Mouse (Mus musculus): ENCODE results near the gene Zfp825. TPM values are rescaled to one million over a fixed set of nuclear protein-coding genes. Genes with fewer than 3 reads are reported as not detected.
"Not testable (repeated sequence)": the region's sequence is repeated elsewhere in the genome, so short reads cannot be mapped to it uniquely, and the experiment has no call there.

Zfp825 gene
- 24.6 and 27.1 TPM in 2 replicates for polyA plus RNA-seq (2015; fragmentation: Nextera tagmentation; extraction: Ambion mirVana)

GRCm38 (mm10) chr13:74493911-74494679 lies at the start of gene Zfp825:
Gene Zfp825, minus strand, starts transcription at chr13:74493992.
- peak; percentile 93 for ATAC-seq (ENCODE audit: insufficient number of reproducible peaks, insufficient read depth, low FRiP score, low TSS enrichment, low read depth)
- under 1% methylated on average over 23 of the region's 23 CpGs for WGBS
- Histone ChIP-seq H3K36me3 (peaks cover 3% of the 10 kb centered on the region; the same call in 1 of the 2 replicates), H3K4me3 (peak within 1 kb of the TSS; percentile 54), H3K27me3 (no peaks in the 10 kb centered on the region), H3K9ac (peak within 1 kb of the TSS; percentile 81), H3K27ac (peak within 1 kb of the TSS; percentile 80), H3K4me2 (peak within 1 kb of the TSS; percentile 83), H3K9me3 (no peaks in the 10 kb centered on the region), H3K4me1 (peaks cover 5% of the 10 kb centered on the region; the same call in 1 of the 2 replicates)

DNA sequence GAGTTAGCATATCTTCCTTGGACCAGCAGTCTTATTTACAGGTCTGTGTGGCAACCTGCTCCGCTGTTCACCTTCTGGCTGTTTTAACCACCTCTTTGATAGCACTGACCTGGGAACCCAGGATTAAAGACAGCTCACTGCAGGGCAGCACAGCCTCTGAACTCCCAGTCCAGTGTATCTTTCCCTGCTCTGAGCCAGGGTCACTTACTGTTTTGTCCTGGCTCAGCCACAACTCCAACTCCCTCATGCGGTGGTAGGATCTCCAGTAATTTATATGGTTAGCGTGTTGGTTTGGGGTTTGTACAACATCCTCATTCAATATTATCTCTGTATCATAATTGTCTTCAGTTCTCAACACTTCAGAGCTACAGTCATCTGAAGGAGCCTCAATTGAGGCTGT lies 41.6 kb upstream of the Zfp825 start:
- H3K4me2 ChIP-seq; H3K4me3 ChIP-seq; H3K36me3 ChIP-seq; H3K9ac ChIP-seq; H3K9me3 ChIP-seq; H3K4me1 ChIP-seq; H3K27ac ChIP-seq; H3K27me3 ChIP-seq; ATAC-seq (ENCODE audit: insufficient number of reproducible peaks, insufficient read depth, low FRiP score, low TSS enrichment, low read depth): not testable (repeated sequence)
- WGBS = 88% methylated on average over 3 of the region's 3 CpGs

GRCm38 (mm10) chr13:74534864-74535263 lies 41.1 kb upstream of the Zfp825 start:
- 17% methylated on average over 3 of the region's 3 CpGs for WGBS
- not testable (repeated sequence) for H3K4me2 ChIP-seq; H3K36me3 ChIP-seq; H3K4me1 ChIP-seq; H3K4me3 ChIP-seq; H3K9me3 ChIP-seq; H3K9ac ChIP-seq; ATAC-seq (ENCODE audit: insufficient number of reproducible peaks, insufficient read depth, low FRiP score, low TSS enrichment, low read depth); H3K27me3 ChIP-seq; H3K27ac ChIP-seq

DNA sequence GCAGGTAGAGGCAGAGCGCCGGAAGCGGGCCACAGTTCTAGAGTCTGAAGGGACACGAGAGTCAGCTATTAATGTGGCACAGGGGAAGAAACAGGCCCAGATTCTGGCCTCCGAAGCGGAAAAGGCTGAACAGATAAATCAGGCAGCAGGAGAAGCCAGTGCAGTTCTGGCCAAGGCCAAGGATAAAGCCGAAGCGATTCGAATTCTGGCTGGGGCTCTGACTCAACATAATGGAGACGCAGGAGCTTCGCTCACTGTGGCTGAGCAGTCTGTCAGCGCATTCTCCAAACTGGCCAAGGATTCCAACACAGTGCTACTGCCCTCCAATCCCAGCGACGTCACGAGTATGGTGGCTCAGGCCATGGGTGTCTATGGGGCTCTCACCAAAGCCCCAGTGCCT lies 40.3 kb upstream of the Zfp825 start:
- Histone ChIP-seq H3K4me1 (no peaks in the 10 kb centered on the region), H3K27me3 (no peaks in the 10 kb centered on the region), H3K36me3 (no peaks in the 10 kb centered on the region), H3K4me3 (no peak overlapping the region), H3K4me2 (no peak overlapping the region), H3K9ac (no peak overlapping the region), H3K27ac (no peak overlapping the region), H3K9me3 (no peaks in the 10 kb centered on the region)
- 91% methylated on average over 15 of the region's 15 CpGs for WGBS
- no peak for ATAC-seq (ENCODE audit: insufficient number of reproducible peaks, insufficient read depth, low FRiP score, low TSS enrichment, low read depth)

- not testable (repeated sequence) for H3K4me1 ChIP-seq; H3K9me3 ChIP-seq; ATAC-seq (ENCODE audit: insufficient number of reproducible peaks, insufficient read depth, low FRiP score, low TSS enrichment, low read depth); H3K4me2 ChIP-seq; H3K4me3 ChIP-seq; H3K9ac ChIP-seq; H3K27ac ChIP-seq; H3K27me3 ChIP-seq; H3K36me3 ChIP-seq
- WGBS = 39% methylated on average over 1 of the region's 1 CpGs
Measured at GRCm38 (mm10) chr13:74531251-74531650, 37.5 kb upstream of the Zfp825 start.

GRCm38 (mm10) chr13:74529372-74529715 lies 35.6 kb upstream of the Zfp825 start:
- H3K27ac ChIP-seq; H3K9me3 ChIP-seq; H3K4me2 ChIP-seq; ATAC-seq (ENCODE audit: insufficient number of reproducible peaks, insufficient read depth, low FRiP score, low TSS enrichment, low read depth); H3K4me1 ChIP-seq; H3K9ac ChIP-seq; H3K36me3 ChIP-seq; H3K4me3 ChIP-seq; H3K27me3 ChIP-seq: not testable (repeated sequence)
- 17% methylated on average over 1 of the region's 1 CpGs for WGBS

- not testable (repeated sequence) for H3K27me3 ChIP-seq, H3K9me3 ChIP-seq, H3K4me2 ChIP-seq, H3K27ac ChIP-seq, H3K4me3 ChIP-seq, H3K9ac ChIP-seq, H3K4me1 ChIP-seq, H3K36me3 ChIP-seq
- ATAC-seq (ENCODE audit: insufficient number of reproducible peaks, insufficient read depth, low FRiP score, low TSS enrichment, low read depth) = peak; percentile 78; the same call in 1 of the 2 replicates
Measured at GRCm38 (mm10) chr13:74528519-74529371, 35.0 kb upstream of the Zfp825 start.

DNA sequence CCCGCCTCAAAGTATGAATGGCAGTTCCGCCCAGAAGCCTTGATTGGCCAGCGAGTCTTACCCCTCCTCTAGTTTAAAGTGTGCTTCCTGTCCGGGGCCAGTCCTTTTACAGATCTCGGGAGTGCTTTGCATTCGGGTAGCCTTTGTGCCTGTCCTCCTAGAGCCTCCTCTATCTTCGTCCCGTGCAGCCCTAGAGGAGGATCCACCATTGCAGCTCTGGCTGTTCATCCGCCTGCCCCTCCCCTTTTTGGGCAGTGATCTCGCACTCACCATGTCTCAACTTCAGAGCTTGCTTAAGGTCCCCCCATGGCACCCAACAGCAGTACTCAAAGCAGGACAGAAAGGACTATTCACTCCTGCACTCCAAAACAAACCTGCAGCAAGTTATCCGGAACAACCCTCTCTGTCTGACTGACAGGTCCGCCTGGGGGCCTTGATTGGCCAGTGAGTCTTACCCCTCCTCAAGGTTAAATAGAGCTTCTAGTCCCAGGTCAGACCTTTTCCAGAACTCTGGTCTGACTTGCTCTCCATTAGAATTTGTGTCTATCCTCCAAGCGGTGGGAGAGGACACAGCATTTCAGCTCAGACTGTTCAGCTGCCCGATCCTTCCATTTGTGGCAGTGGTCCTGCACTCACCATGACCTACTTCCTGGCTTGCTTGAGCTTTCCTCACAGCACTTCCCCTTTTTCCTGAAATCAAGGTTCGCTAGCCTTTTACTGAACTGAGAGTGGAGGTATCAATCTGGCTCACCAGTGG lies 28.9 kb upstream of the Zfp825 start:
- 3% methylated on average over 15 of the region's 15 CpGs for WGBS
- Histone ChIP-seq H3K9me3 (no peaks in the 10 kb centered on the region), H3K4me1 (no peaks in the 10 kb centered on the region), H3K27ac (peak overlapping the region; percentile 93), H3K9ac (peak overlapping the region; percentile 79), H3K4me3 (peak overlapping the region; percentile 53), H3K36me3 (no peaks in the 10 kb centered on the region), H3K4me2 (peak overlapping the region; percentile 73), H3K27me3 (no peaks in the 10 kb centered on the region)
- peak; percentile 95 for ATAC-seq (ENCODE audit: insufficient number of reproducible peaks, insufficient read depth, low FRiP score, low TSS enrichment, low read depth)

- H3K4me3 ChIP-seq = peak overlapping the region; percentile 53
- H3K9me3 ChIP-seq; H3K27me3 ChIP-seq; H3K36me3 ChIP-seq; H3K4me1 ChIP-seq; ATAC-seq (ENCODE audit: insufficient number of reproducible peaks, insufficient read depth, low FRiP score, low TSS enrichment, low read depth): not testable (repeated sequence)
- WGBS = under 1% methylated on average over 3 of the region's 3 CpGs
- peak overlapping the region; percentile 79 for H3K9ac ChIP-seq
- H3K27ac ChIP-seq = peak overlapping the region; percentile 93; the same call in 1 of the 2 replicates
- H3K4me2 ChIP-seq = peak overlapping the region; percentile 73
Measured at GRCm38 (mm10) chr13:74522141-74522480, 28.3 kb upstream of the Zfp825 start.

- not testable (repeated sequence) for H3K27me3 ChIP-seq; H3K4me3 ChIP-seq; H3K36me3 ChIP-seq; H3K4me2 ChIP-seq; ATAC-seq (ENCODE audit: insufficient number of reproducible peaks, insufficient read depth, low FRiP score, low TSS enrichment, low read depth); H3K9ac ChIP-seq; H3K27ac ChIP-seq; H3K9me3 ChIP-seq; H3K4me1 ChIP-seq
- 84% methylated on average over 6 of the region's 6 CpGs for WGBS
Measured at GRCm38 (mm10) chr13:74507981-74508380, 14.2 kb upstream of the Zfp825 start.

GRCm38 (mm10) chr13:74502851-74503250 lies 9.1 kb upstream of the Zfp825 start:
- H3K9ac ChIP-seq; H3K27ac ChIP-seq; H3K9me3 ChIP-seq; H3K4me3 ChIP-seq; H3K4me2 ChIP-seq; H3K27me3 ChIP-seq; H3K4me1 ChIP-seq; ATAC-seq (ENCODE audit: insufficient number of reproducible peaks, insufficient read depth, low FRiP score, low TSS enrichment, low read depth); H3K36me3 ChIP-seq: not testable (repeated sequence)
- 89% methylated on average over 1 of the region's 1 CpGs for WGBS

All from embryonic facial prominence, embryonic 13.5 days (tissue).